Mouse (Mus musculus): Measurements from ENCODE around the gene Slc16a10. TPM values are rescaled to one million over a fixed set of nuclear protein-coding genes. Genes with fewer than 3 reads are reported as not detected.

The Slc16a10 gene
- total and polyA plus RNA-seq, 2 experiments from 2014 or later: 1.5 to 2.5 TPM

- Histone ChIP-seq H3K4me3 (ENCODE audit: low read depth, low read length) (no peak overlapping the region), H3K27me3 (ENCODE audit: insufficient read depth, low read length) (no peaks in the 10 kb centered on the region), H3K9me3 (ENCODE audit: low read length) (no peaks in the 10 kb centered on the region), H3K9ac (no peak overlapping the region), H3K36me3 (ENCODE audit: insufficient read depth) (no peaks in the 10 kb centered on the region), H3K4me1 (ENCODE audit: insufficient read depth) (no peaks in the 10 kb centered on the region), H3K27ac (ENCODE audit: low read depth, low read length) (no peak overlapping the region), H3K4me2 (ENCODE audit: low read depth) (no peak overlapping the region)
- no peak for TF ChIP-seq CTCF (IDR thresholded peaks at IDR 0.05; ENCODE audit: low read depth)
- ATAC-seq (no peak), DNase-seq (no peak)
- WGBS: 74% methylated on average over 9 of the region's 9 CpGs
Measured at GRCm38 (mm10) chr10:40070684-40071083, 71.4 kb downstream of the Slc16a10 start.

GRCm38 (mm10) chr10:40069270-40069669 lies 72.8 kb downstream of the Slc16a10 start:
- Histone ChIP-seq H3K4me3 (ENCODE audit: low read depth, low read length) (no peak overlapping the region), H3K27ac (ENCODE audit: low read depth, low read length) (no peak overlapping the region), H3K4me1 (ENCODE audit: insufficient read depth) (no peaks in the 10 kb centered on the region), H3K27me3 (ENCODE audit: insufficient read depth, low read length) (no peaks in the 10 kb centered on the region), H3K36me3 (ENCODE audit: insufficient read depth) (no peaks in the 10 kb centered on the region), H3K9ac (no peak overlapping the region), H3K4me2 (ENCODE audit: low read depth) (no peak overlapping the region), H3K9me3 (ENCODE audit: low read length) (no peaks in the 10 kb centered on the region)
- 48% methylated on average over 4 of the region's 4 CpGs for WGBS
- ATAC-seq: no peak
- no peak for DNase-seq
- no peak for TF ChIP-seq CTCF (IDR thresholded peaks at IDR 0.05; ENCODE audit: low read depth)

GRCm38 (mm10) chr10:40068595-40068994 lies 73.5 kb downstream of the Slc16a10 start:
- ATAC-seq: no peak
- H3K4me3 ChIP-seq (ENCODE audit: low read depth, low read length): no peak overlapping the region
- no peaks in the 10 kb centered on the region for H3K9me3 ChIP-seq (ENCODE audit: low read length)

GRCm38 (mm10) chr10:40067529-40067928 lies 74.5 kb downstream of the Slc16a10 start:
- no peak for DNase-seq
- H3K27me3 ChIP-seq (ENCODE audit: insufficient read depth, low read length): no peaks in the 10 kb centered on the region
- H3K4me1 ChIP-seq (ENCODE audit: insufficient read depth): no peaks in the 10 kb centered on the region
- H3K36me3 ChIP-seq (ENCODE audit: insufficient read depth): no peaks in the 10 kb centered on the region
- H3K9me3 ChIP-seq (ENCODE audit: low read length): no peaks in the 10 kb centered on the region
- no peak overlapping the region for H3K4me2 ChIP-seq (ENCODE audit: low read depth)
- no peak for TF ChIP-seq CTCF (IDR thresholded peaks at IDR 0.05; ENCODE audit: low read depth)
- no peak overlapping the region for H3K27ac ChIP-seq (ENCODE audit: low read depth, low read length)
- no peak overlapping the region for H3K9ac ChIP-seq
- no peak overlapping the region for H3K4me3 ChIP-seq (ENCODE audit: low read depth, low read length)
- WGBS: 6% methylated on average over 1 of the region's 1 CpGs
- peak; percentile 58; the same call in 1 of the 2 replicates for ATAC-seq

More at GRCm38 (mm10) chr10:40068595-40068994, 73.5 kb downstream of the Slc16a10 start:
- H3K36me3 ChIP-seq (ENCODE audit: insufficient read depth): no peaks in the 10 kb centered on the region
- H3K9ac ChIP-seq: no peak overlapping the region
- H3K4me1 ChIP-seq (ENCODE audit: insufficient read depth): no peaks in the 10 kb centered on the region
- no peak for TF ChIP-seq CTCF (IDR thresholded peaks at IDR 0.05; ENCODE audit: low read depth)
- H3K4me2 ChIP-seq (ENCODE audit: low read depth): no peak overlapping the region
- no peaks in the 10 kb centered on the region for H3K27me3 ChIP-seq (ENCODE audit: insufficient read depth, low read length)
- no peak for DNase-seq
- no peak overlapping the region for H3K27ac ChIP-seq (ENCODE audit: low read depth, low read length)
- 83% methylated on average over 10 of the region's 10 CpGs for WGBS

- no peaks in the 10 kb centered on the region for H3K27me3 ChIP-seq (ENCODE audit: insufficient read depth, low read length)
- no peak overlapping the region for H3K4me2 ChIP-seq (ENCODE audit: low read depth)
- WGBS: 60% methylated on average over 1 of the region's 1 CpGs
- no peak for ATAC-seq
- no peaks in the 10 kb centered on the region for H3K9me3 ChIP-seq (ENCODE audit: low read length)
- no peak for DNase-seq
- no peak for TF ChIP-seq CTCF (IDR thresholded peaks at IDR 0.05; ENCODE audit: low read depth)
- H3K4me3 ChIP-seq (ENCODE audit: low read depth, low read length): no peak overlapping the region
- H3K36me3 ChIP-seq (ENCODE audit: insufficient read depth): no peaks in the 10 kb centered on the region
- H3K27ac ChIP-seq (ENCODE audit: low read depth, low read length): no peak overlapping the region
- no peak overlapping the region for H3K9ac ChIP-seq
- no peaks in the 10 kb centered on the region for H3K4me1 ChIP-seq (ENCODE audit: insufficient read depth)
Measured at GRCm38 (mm10) chr10:40067071-40067470, 75.0 kb downstream of the Slc16a10 start.

- no peak for ATAC-seq
- TF ChIP-seq CTCF (IDR thresholded peaks at IDR 0.05; ENCODE audit: low read depth): no peak
- Histone ChIP-seq H3K9ac (no peak overlapping the region), H3K36me3 (ENCODE audit: insufficient read depth) (no peaks in the 10 kb centered on the region), H3K4me1 (ENCODE audit: insufficient read depth) (no peaks in the 10 kb centered on the region), H3K27ac (ENCODE audit: low read depth, low read length) (no peak overlapping the region), H3K4me3 (ENCODE audit: low read depth, low read length) (no peak overlapping the region), H3K4me2 (ENCODE audit: low read depth) (no peak overlapping the region), H3K9me3 (ENCODE audit: low read length) (no peaks in the 10 kb centered on the region), H3K27me3 (ENCODE audit: insufficient read depth, low read length) (no peaks in the 10 kb centered on the region)
- WGBS: 22% methylated on average over 3 of the region's 3 CpGs
- no peak for DNase-seq
Measured at GRCm38 (mm10) chr10:40065357-40065756, 76.7 kb downstream of the Slc16a10 start.

GRCm38 (mm10) chr10:40063291-40063890 lies 78.7 kb downstream of the Slc16a10 start:
- H3K4me1 ChIP-seq (ENCODE audit: insufficient read depth): 0 out of 2 replicates have a peak, but pooled peaks cover 3% of the 10 kb centered on the region
- H3K36me3 ChIP-seq (ENCODE audit: insufficient read depth): no peaks in the 10 kb centered on the region
- no peaks in the 10 kb centered on the region for H3K9me3 ChIP-seq (ENCODE audit: low read length)
- no peak overlapping the region for H3K4me3 ChIP-seq (ENCODE audit: low read depth, low read length)
- DNase-seq (no peak), ATAC-seq (no peak)
- TF ChIP-seq CTCF (IDR thresholded peaks at IDR 0.05; ENCODE audit: low read depth): no peak
- H3K9ac ChIP-seq: no peak overlapping the region
- no peaks in the 10 kb centered on the region for H3K27me3 ChIP-seq (ENCODE audit: insufficient read depth, low read length)
- no peak overlapping the region for H3K4me2 ChIP-seq (ENCODE audit: low read depth)
- no peak overlapping the region for H3K27ac ChIP-seq (ENCODE audit: low read depth, low read length)
- WGBS: 33% methylated on average over 5 of the region's 5 CpGs

All from forebrain, postnatal 0 days (tissue).